Mouse (Mus musculus) stomach, postnatal 0 days (tissue): ENCODE results near the gene Tnfrsf14.

Experiments
- CTCF ChIP-seq: IDR thresholded peaks from 2 replicates; pipeline ENCODE4 v1.5.1; 2016; ENCODE audit warnings: antibody characterized with exemption, low read depth, mild to moderate bottlenecking, moderate library complexity
- EP300 ChIP-seq: optimal IDR thresholded peaks from 2 replicates; pipeline ENCODE3; 2016; ENCODE audit warnings: antibody characterized with exemption

DNA sequence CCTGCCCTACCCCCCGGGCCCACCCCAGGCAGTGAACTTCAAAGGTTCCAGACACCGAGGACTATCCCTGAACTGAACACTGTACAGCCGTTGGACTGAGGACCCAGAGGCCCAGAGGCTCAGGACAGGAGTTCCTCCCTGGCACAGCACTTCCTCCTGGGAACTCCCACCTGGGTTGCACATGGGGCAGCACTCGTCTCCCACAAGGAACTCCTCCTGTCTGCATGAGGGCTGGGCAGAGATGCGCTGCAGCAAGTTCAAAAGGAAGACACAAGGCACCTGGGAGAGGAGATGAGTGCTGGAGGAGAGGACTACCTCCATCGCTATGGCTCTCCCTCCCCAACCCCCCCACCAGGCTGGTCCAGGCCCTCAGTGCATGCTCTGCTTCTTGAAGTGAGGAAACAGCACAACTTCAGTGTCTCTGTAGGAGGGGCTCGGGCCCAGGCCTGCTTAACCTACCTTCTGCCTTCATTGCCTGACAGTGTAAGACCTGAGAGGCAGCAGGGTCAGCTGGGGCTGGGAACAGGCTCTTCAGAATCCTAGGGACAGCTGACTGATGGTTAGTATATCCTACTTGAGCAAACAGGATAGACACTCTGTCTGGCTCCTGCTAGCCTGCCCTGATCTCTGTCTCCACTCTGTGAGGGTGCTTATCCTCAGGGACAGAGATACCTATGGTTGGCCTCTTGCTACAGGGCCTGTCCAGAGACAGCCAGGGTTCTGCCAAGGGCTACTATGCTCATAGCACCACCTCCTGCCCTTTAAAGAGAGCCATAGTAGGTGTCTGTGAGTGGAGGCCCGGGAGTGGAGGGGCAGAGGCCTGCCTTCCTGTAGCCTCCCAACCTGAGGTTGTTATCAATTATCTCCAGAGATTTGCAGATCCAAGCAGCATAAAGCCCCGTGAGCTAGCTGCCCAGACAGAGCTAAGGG is 1.1 kb downstream of the Tnfrsf14 start:
- TF ChIP-seq EP300 (no peak), CTCF (no peak)
